Mouse (Mus musculus) stomach, postnatal 0 days (tissue): ENCODE data around the gene Wiz. TPM values are rescaled to one million over a fixed set of nuclear protein-coding genes. Genes with fewer than 3 reads are reported as not detected.

ENCODE experiments used
- ATAC-seq: fragments of 200-750 bp; cut with Nextera tagmentation; 2 replicates; pipeline ENCODE4 v1.8.0; 2017; ENCODE audit not compliant: low FRiP score, low TSS enrichment
- DNase-seq: peaks from one replicate; pipeline ENCODE4 v3.0.0-alpha.2; 2016; ENCODE audit warnings: low spot score
- H3K27ac ChIP-seq: fragments of 300-500 bp; sonication (generic); replicated peaks from 2 replicates; pipeline ENCODE4 v1.5.1; 2014; ENCODE audit warnings: mild to moderate bottlenecking, control low read depth
- H3K27me3 ChIP-seq: fragments of 300-500 bp; sonication (generic); 2 replicates; pipeline ENCODE4 v1.6.1; 2014; ENCODE audit warnings: low read length; ENCODE audit not compliant: control insufficient read depth, insufficient read depth
- H3K36me3 ChIP-seq: fragments of 300-500 bp; sonication (generic); 2 replicates; pipeline ENCODE4 v1.6.1; 2014; ENCODE audit warnings: low read length, mixed read lengths; ENCODE audit not compliant: control insufficient read depth, insufficient read depth
- H3K4me1 ChIP-seq: fragments of 300-500 bp; sonication (generic); replicated peaks from 2 replicates; pipeline ENCODE4 v1.6.1; 2014; ENCODE audit warnings: antibody characterized with exemption; ENCODE audit not compliant: control insufficient read depth, insufficient read depth
- H3K4me2 ChIP-seq: fragments of 300-500 bp; sonication (generic); replicated peaks from 2 replicates; pipeline ENCODE4 v1.6.1; 2014; ENCODE audit warnings: low read depth, mild to moderate bottlenecking, control low read depth, moderate library complexity
- H3K4me3 ChIP-seq: fragments of 300-500 bp; sonication (generic); 2 replicates; pipeline ENCODE4 v1.5.1; 2014; ENCODE audit warnings: low read depth, low read length, control low read depth
- H3K9ac ChIP-seq: fragments of 300-500 bp; sonication (generic); 2 replicates; pipeline ENCODE4 v1.6.1; 2014; ENCODE audit warnings: mild to moderate bottlenecking, low read length, control low read depth, mixed read lengths
- H3K9me3 ChIP-seq: fragments of 300-500 bp; sonication (generic); 2 replicates; pipeline ENCODE4 v1.6.1; 2016; ENCODE audit warnings: low read length; ENCODE audit not compliant: control insufficient read depth
- CTCF ChIP-seq: IDR thresholded peaks from 2 replicates; pipeline ENCODE4 v1.5.1; 2016; ENCODE audit warnings: antibody characterized with exemption, low read depth, mild to moderate bottlenecking, moderate library complexity
- EP300 ChIP-seq: optimal IDR thresholded peaks from 2 replicates; pipeline ENCODE3; 2016; ENCODE audit warnings: antibody characterized with exemption
- WGBS: fragments of 180-500 bp; shearing (Covaris S2); extraction: QIAGEN DNeasy Blood & Tissue Kit; methylation state at CpG from one replicate; pipeline ENCODE4 v1.1.7; 2014; 5-methylcytosine and 5-hydroxymethylcytosine counted together
- polyA plus RNA-seq: library from polyadenylated mRNA; unstranded; fragments of >200 nt; fragmentation: Nextera tagmentation; extraction: Ambion mirVana; gene quantifications from 2 replicates; pipeline ENCODE4 v1.2.1, GENCODE M21; 2015

Gene Wiz
- polyA plus RNA-seq, 1 experiment from 2014 or later: 9.6 TPM

GRCm38 (mm10) chr17:32387986-32388369, 1.3 kb downstream of the Wiz start:
- no peak for ATAC-seq

GRCm38 (mm10) chr17:32386659-32387432, 2.4 kb downstream of the Wiz start:
- Histone ChIP-seq H3K4me1 (no peaks in the 10 kb centered on the region), H3K9ac (no peak overlapping the region), H3K36me3 (0 out of 2 replicates have a peak, but pooled peaks cover 4% of the 10 kb centered on the region), H3K27ac (no peak overlapping the region), H3K9me3 (no peaks in the 10 kb centered on the region), H3K27me3 (no peaks in the 10 kb centered on the region), H3K4me3 (no peak overlapping the region), H3K4me2 (no peak overlapping the region)
- DNase-seq (peak; percentile 62), ATAC-seq (no peak)
- TF ChIP-seq EP300: no peak
- peak; percentile 73 for TF ChIP-seq CTCF
- WGBS: 66% methylated on average over 9 of the region's 9 CpGs

More at GRCm38 (mm10) chr17:32387986-32388369, 1.3 kb downstream of the Wiz start:
- TF ChIP-seq CTCF: no peak
- TF ChIP-seq EP300: no peak
- Histone ChIP-seq H3K27ac (peak overlapping the region; percentile 53; the same call in 1 of the 2 replicates), H3K36me3 (0 out of 2 replicates have a peak, but pooled peaks cover 4% of the 10 kb centered on the region), H3K27me3 (no peaks in the 10 kb centered on the region), H3K4me2 (peak overlapping the region; percentile 99; the same call in 1 of the 2 replicates), H3K4me1 (no peaks in the 10 kb centered on the region), H3K9ac (no peak overlapping the region; the same call in 1 of the 2 replicates), H3K9me3 (no peaks in the 10 kb centered on the region), H3K4me3 (peak overlapping the region; percentile 78)
- 39% methylated on average over 7 of the region's 7 CpGs for WGBS
- no peak for DNase-seq

GRCm38 (mm10) chr17:32383661-32384060, 5.6 kb downstream of the Wiz start:
- Histone ChIP-seq H3K9me3 (no peaks in the 10 kb centered on the region), H3K36me3 (0 out of 2 replicates have a peak, but pooled peaks cover 4% of the 10 kb centered on the region), H3K4me2 (no peak overlapping the region), H3K4me3 (no peak overlapping the region), H3K27me3 (no peaks in the 10 kb centered on the region), H3K4me1 (no peaks in the 10 kb centered on the region), H3K27ac (no peak overlapping the region), H3K9ac (no peak overlapping the region)
- WGBS: 89% methylated on average over 5 of the region's 5 CpGs
- no peak for DNase-seq
- TF ChIP-seq EP300 (no peak), CTCF (no peak)
- no peak for ATAC-seq

- Histone ChIP-seq H3K27ac (no peak overlapping the region), H3K4me2 (no peak overlapping the region), H3K36me3 (peaks cover 4% of the 10 kb centered on the region; the same call in 1 of the 2 replicates), H3K9ac (no peak overlapping the region), H3K9me3 (no peaks in the 10 kb centered on the region), H3K27me3 (no peaks in the 10 kb centered on the region), H3K4me1 (no peaks in the 10 kb centered on the region), H3K4me3 (no peak overlapping the region)
- WGBS: 93% methylated on average over 7 of the region's 7 CpGs
- no peak for TF ChIP-seq CTCF
- TF ChIP-seq EP300: no peak
- no peak for ATAC-seq
- no peak for DNase-seq
Measured at GRCm38 (mm10) chr17:32382576-32382975, 6.7 kb downstream of the Wiz start.

DNA sequence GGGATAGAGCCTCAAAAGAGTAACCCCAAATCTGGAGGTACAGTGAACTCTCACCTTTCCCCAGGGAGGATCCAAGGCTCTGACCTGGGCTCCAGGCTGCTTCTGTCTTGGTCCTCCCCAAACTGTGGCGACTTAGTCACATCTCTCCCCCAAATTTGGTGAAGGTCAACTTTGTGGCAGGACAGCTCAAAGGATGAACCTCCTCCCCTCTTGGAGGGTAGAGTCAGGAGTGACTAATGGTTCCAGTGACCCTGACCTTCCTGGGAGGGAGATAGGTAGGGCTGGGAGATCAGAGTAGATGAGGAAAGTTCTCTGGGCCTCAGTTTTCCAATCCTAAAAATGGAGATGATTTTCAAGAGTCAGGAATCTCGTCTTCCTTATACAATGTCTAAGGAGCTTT, 10.5 kb downstream of the Wiz start:
- 78% methylated on average over 2 of the region's 2 CpGs for WGBS
- no peak overlapping the region for H3K9ac ChIP-seq
- no peaks in the 10 kb centered on the region; the same call in 1 of the 2 replicates for H3K36me3 ChIP-seq

GRCm38 (mm10) chr17:32377137-32377536, 12.1 kb downstream of the Wiz start:
- DNase-seq (no peak), ATAC-seq (no peak)
- Histone ChIP-seq H3K36me3 (no peaks in the 10 kb centered on the region; the same call in 1 of the 2 replicates), H3K4me2 (no peak overlapping the region), H3K4me3 (no peak overlapping the region), H3K27ac (no peak overlapping the region), H3K9ac (no peak overlapping the region), H3K27me3 (no peaks in the 10 kb centered on the region), H3K9me3 (no peaks in the 10 kb centered on the region), H3K4me1 (no peaks in the 10 kb centered on the region)
- TF ChIP-seq CTCF (no peak), EP300 (no peak)
- 73% methylated on average over 9 of the region's 9 CpGs for WGBS

More for the DNA sequence above, 10.5 kb downstream of the Wiz start:
- Histone ChIP-seq H3K4me1 (no peaks in the 10 kb centered on the region), H3K9me3 (no peaks in the 10 kb centered on the region), H3K27ac (no peak overlapping the region), H3K27me3 (no peaks in the 10 kb centered on the region), H3K4me3 (no peak overlapping the region), H3K4me2 (no peak overlapping the region)
- no peak for DNase-seq
- TF ChIP-seq EP300 (no peak), CTCF (no peak)
- no peak for ATAC-seq
